Mouse (Mus musculus) thymus, postnatal 14 days (tissue): ENCODE results near the gene 1810010D01Rik.

Experiments used
- DNase-seq: peaks from one replicate; pipeline ENCODE4 v3.0.0; 2021

The 1810010D01Rik gene

GRCm38 (mm10) chr7:145173116-145173515, 34.8 kb downstream of the 1810010D01Rik start:
- DNase-seq = no peak

DNA sequence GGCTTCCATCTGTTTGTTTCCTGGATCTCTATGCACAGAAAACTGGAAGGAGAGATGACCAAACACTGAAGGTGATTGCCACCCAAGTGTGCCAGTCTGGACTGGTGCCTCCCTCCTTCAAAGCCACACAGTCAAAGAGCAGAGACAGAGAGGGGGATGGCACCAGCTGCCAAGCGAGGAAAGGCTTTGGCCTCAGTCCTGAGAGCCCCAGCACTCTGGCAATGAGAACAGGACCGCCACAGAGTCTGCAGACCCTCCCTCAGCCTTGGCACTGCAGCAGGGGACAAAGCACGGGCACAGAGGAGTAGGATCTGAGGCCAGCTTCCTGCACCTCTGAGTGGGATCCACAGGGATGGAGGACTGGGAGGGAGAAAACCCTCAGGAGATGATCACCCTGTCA, 38.2 kb downstream of the 1810010D01Rik start:
- no peak for DNase-seq

DNA sequence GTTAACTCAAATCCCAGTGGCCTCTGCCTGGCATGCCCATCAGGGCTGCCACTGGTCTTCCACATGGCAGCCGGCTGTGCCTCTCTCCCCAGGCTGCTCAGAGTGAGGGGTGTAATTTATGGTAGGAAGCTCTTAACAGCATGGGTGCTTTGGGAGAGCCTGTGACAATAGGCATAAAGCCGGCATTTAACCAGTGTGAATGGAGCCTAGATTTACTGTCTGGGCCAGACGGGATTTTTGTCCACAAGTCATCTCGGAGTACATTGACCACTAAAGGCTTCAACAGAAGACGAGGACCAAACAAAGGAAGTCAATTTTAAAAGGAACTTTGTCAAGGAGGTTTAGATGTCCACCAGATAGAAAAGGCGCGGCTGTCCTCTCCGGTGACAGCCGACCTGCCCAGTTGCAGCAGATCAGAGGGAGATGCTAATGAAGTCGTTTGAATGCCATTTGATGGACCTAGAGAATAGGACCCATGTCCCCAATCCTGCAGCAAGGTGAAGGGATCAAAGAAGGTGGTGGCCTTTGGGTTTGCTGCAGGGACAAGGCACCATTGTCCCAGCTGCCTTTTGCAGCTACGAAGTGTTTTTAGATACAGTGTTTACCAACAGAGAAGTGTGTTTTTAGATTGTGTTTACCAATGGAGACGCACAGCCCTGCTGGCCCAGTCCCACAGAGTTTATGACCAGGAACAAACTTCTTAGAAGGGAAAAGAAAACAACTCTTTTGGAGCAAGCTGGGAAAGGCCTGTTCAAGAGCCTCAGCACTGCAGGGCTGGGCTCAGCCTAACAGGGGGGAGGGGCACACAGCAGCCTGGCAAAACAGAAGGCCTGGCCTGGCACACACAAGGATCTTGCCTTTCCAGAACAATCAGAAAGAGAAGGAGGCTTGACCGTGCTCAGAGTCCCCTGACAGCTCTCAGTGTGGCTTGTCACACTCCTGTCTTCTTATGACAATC, 48.4 kb downstream of the 1810010D01Rik start:
- DNase-seq = no peak
